Mouse (Mus musculus) adrenal gland, adult 10 weeks (tissue): ENCODE measurements around the gene Arrb2. TPM values are rescaled to one million over a fixed set of nuclear protein-coding genes. Genes with fewer than 3 reads are reported as not detected.

Source experiments
- polyA plus RNA-seq: library from polyadenylated mRNA; stranded (reverse); fragments of 350-450 nt; fragmentation: Illumina TruSeq; extraction: RNeasy Lipid Tissue Mini Kit (QIAGEN cat#74804); gene quantifications from one replicate; pipeline ENCODE4 v1.2.3, GENCODE M21; 2014; ENCODE audit warnings: low read depth, low replicate concordance

Gene Arrb2
- 2.3 TPM for polyA plus RNA-seq

DNA sequence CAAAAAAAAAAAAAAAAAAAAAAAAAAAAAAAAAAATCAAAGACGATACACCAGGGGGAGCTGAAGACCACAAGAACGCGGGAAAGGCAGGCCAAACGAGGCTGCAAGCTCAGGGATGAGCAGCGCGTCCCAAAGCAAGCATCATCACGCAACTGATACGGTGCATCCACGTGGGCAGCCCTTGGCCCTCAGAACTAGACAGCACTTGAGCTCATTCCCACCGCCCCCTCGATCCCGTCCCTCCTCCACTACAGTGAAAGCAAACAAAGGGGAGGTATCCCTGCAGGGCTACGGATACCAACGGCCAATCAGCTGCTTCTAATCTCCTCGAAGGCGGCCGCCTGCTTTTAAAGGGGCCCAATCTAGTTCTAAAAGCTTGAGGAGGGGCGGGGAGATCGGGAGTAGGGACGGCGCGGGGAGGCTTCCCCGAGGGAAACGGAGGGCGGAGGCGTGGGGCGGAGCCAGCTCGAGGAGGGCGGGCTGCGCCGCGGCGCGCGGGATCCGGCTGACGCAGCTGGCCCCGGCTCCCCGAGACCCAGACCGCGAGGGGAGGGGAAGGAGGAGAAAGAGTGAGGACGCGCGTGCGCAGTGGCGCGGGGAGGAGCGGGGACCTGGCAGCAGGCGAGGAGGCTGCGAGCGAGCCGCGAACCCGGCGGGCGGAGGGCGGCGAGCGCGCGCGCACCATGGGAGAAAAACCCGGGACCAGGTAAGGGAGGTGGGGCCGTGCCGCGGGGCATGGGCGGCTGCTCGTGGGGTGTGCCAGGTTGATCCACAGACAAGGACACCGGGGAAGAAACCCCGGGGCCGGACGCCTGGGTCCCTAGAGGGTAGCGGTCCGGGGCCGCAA is at the start of gene Arrb2:
TSS of gene Arrb2 (plus strand) at position 588 of the 847 bp plus-strand sequence.

DNA sequence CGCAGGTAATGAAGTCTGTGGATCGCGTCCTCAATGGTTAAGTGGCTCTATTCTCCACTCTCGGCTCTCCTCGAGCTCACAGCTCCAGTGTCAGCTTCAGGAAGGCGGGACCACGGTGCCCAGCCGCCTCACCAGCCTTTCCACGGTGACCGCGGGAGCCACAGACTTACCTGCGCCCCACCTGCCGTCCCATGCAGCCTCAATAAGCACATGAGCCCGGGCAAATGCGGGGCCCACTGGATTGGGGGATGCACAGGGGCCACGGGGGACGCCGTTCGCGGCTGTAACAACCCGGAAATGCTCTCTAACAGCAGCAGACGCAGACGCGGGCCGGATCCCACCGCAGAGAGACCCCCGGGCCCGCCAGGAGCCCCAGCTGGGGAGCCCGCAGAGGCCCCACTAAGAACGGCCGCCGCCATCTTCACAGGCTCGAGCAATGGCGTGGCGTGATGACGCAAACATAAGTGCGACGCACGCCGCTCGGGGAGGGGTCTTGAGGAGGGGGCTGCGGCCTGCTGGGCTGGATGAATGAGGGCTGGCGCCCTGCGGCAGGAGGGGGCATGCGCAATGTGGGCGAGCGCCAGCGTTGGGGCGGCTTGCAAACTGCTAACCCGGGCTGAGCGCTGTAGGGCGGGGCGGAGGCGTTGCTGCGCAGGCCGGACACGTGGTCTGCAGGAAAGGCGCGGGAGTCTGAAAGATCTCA is 22.7 kb upstream of the Arrb2 start, which contains the start of gene Pelp1:
TSS of gene Pelp1 (minus strand) at position 438 of the 703 bp plus-strand sequence.

DNA sequence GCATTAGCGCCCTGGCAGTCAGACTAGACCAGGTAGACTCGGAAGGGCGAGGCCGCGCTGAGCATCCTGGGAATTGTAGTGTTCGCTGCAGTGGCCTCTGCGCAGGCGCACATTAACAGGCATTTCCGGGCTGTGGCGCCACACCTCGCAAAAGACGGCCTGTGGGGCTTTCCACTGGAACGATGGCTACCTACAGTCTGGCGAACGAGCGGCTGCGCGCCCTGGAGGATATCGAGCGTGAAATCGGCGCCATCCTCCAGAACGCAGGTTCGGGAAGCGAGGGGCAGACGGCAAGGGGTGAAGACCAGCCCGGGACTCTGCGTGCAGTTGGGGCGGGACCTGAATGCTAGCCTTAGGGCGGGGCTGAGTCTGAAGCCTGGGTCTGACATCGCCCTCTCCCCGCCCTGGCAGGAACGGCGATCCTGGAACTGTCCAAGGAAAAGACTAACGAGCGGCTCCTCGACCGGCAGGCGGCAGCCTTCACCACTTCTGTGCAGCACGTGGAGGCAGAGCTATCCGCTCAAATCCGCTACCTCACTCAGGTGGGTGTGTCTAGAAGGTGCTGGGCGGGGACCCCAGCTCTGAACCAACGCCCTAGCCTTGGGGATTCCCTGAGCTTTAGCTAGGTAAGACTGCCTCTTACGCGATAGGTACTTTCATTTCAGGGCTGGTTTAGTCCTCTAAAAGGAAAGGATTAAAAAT is 19.5 kb downstream of the Arrb2 start, which contains the start of gene Med11:
TSS of gene Med11 (plus strand) at position 123 of the 702 bp plus-strand sequence.

DNA sequence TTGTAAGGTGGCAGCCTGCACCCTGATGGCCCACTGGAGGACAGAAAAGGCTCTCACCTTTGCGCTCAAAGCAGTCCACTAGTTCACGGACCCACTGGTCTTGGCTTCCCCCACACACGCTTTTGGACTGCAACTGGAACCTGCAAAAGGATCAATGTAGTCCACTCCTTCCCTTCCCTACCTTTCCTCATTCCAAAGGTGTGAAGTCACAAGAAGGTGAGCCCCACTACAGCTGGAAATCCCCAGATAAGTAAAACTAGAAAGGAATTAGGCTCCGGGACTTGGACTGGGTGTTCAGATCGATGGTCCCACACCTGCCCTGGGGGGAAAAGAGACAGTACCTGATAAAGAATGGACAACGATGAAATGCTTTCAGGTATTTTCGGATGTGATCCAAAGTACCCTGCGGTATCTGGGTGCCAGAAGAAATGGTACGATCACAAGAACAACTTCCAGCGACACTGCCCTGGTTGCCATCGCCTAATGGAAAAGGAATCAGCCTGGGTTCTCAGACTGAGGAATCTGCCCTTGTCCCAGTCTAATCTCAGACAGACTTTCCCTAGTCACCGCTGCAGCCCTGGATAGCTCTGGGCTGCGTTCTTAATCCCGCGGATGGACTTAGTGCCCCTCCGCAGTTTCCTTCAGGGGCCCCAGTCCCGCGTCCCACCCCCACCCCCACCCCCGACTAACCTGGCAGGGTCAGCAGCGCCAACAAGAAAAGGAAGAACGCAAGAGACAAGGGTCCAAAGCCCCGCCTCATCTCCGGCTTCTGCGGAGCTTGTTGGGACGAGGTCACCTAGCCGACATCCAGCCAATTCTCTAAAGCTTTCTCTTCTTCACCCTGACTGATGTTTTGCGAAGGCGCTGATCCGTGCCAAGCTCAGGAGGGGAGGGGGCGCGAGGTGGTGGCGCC is 26.5 kb downstream of the Arrb2 start, which contains the start of gene Zmynd15:
TSS of gene Zmynd15 (plus strand) at position 746 of the 913 bp plus-strand sequence.

DNA sequence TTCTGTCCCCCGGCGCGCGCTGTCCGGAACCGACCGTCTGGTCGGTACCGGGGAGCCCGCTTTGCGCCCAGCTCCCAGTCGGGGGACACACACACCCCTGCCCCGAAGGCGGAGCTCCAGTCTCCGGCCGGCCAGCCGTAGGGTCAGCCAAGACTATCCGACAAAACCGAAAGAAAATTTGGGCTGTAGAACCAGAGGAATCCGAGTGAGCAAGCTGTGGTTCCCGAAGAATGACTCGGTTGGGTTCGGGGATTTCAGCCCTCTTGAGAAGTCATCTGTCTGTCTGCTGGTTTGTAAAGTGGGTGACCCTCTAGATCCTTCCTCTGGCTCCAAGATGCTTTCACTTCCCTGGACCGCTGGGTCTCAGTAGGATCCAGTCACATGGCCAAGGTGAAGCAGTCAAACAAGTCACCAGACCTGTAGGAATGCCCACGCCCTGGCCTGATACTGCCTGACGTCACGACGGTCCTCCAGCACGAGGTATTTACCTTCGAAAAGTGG is 27.2 kb downstream of the Arrb2 start, which contains the start of gene Cxcl16:
TSS of gene Cxcl16 (minus strand) at position 384 of the 501 bp plus-strand sequence.

Other genes with a start within 250 kb of the Arrb2 start
- gene Slc16a11, start 219.9 kb upstream of the Arrb2 start, polyA plus RNA-seq = not detected
- gene Slc16a13, start 211.6 kb upstream of the Arrb2 start, polyA plus RNA-seq = 2.2 TPM
- 13.0 TPM for gene Bcl6b, start 202.8 kb upstream of the Arrb2 start, polyA plus RNA-seq
- gene 0610010K14Rik, start 194.7 kb upstream of the Arrb2 start, polyA plus RNA-seq = 2.4 TPM
- 1.9 TPM for gene Gm21988, start 192.8 kb upstream of the Arrb2 start, polyA plus RNA-seq
- 48.7 TPM for gene Rnasek, start 192.8 kb upstream of the Arrb2 start, polyA plus RNA-seq
- gene Alox12, start 177.3 kb upstream of the Arrb2 start, polyA plus RNA-seq = 0.87 TPM
- not detected for gene Alox12e, start 110.0 kb upstream of the Arrb2 start, polyA plus RNA-seq
- gene Alox15, start 80.6 kb upstream of the Arrb2 start, polyA plus RNA-seq = not detected
- 8.9 TPM for gene Pelp1, start 22.6 kb upstream of the Arrb2 start, polyA plus RNA-seq
- 5.6 TPM for gene Med11, start 19.3 kb downstream of the Arrb2 start, polyA plus RNA-seq
- gene Zmynd15, start 26.8 kb downstream of the Arrb2 start, polyA plus RNA-seq = 0.35 TPM
- 10.3 TPM for gene Cxcl16, start 27.3 kb downstream of the Arrb2 start, polyA plus RNA-seq
- not detected for gene Tm4sf5, start 72.6 kb downstream of the Arrb2 start, polyA plus RNA-seq
- gene Vmo1, start 82.0 kb downstream of the Arrb2 start, polyA plus RNA-seq = not detected
- gene Gltpd2, start 86.6 kb downstream of the Arrb2 start, polyA plus RNA-seq = not detected
- gene Psmb6, start 92.7 kb downstream of the Arrb2 start, polyA plus RNA-seq = 23.1 TPM
- gene Gm40193, start 100.3 kb downstream of the Arrb2 start, polyA plus RNA-seq = not detected
- 1.0 TPM for gene Pld2, start 107.4 kb downstream of the Arrb2 start, polyA plus RNA-seq
- 2.2 TPM for gene Mink1, start 130.2 kb downstream of the Arrb2 start, polyA plus RNA-seq
- not detected for gene 4930544D05Rik, start 183.2 kb downstream of the Arrb2 start, polyA plus RNA-seq
- not detected for gene Chrne, start 186.6 kb downstream of the Arrb2 start, polyA plus RNA-seq
- not detected for gene Gp1ba, start 206.5 kb downstream of the Arrb2 start, polyA plus RNA-seq
- 33.4 TPM for gene Rnf167, start 214.6 kb downstream of the Arrb2 start, polyA plus RNA-seq
- gene Slc25a11, start 214.8 kb downstream of the Arrb2 start, polyA plus RNA-seq = 30.6 TPM
- 121 TPM for gene Pfn1, start 222.0 kb downstream of the Arrb2 start, polyA plus RNA-seq
- gene Eno3, start 224.6 kb downstream of the Arrb2 start, polyA plus RNA-seq = 2.7 TPM
- gene Spag7, start 236.8 kb downstream of the Arrb2 start, polyA plus RNA-seq = 39.1 TPM